Mouse (Mus musculus) embryonic fibroblast, embryonic 13.5 days (primary cell): Measurements from ENCODE around the gene Nkpd1.

Experiments used
- CTCF ChIP-seq: IDR thresholded peaks from 2 replicates; pipeline ENCODE4 v1.5.1; 2011; ENCODE audit warnings: mild to moderate bottlenecking, control low read depth, low read length, moderate library complexity, borderline replicate concordance; ENCODE audit not compliant: insufficient read depth
- POLR2A ChIP-seq: IDR thresholded peaks from 2 replicates; pipeline ENCODE4 v1.6.1; 2011; ENCODE audit warnings: low read depth, mild to moderate bottlenecking, control low read depth, low read length, moderate library complexity

- TF ChIP-seq CTCF = no peak
- no peak for TF ChIP-seq POLR2A
Measured at GRCm38 (mm10) chr7:19549394-19549793, 31.8 kb downstream of the Nkpd1 start.
